Mouse (Mus musculus): ENCODE data around the gene Nfe2l2. TPM values are rescaled to one million over a fixed set of nuclear protein-coding genes. Genes with fewer than 3 reads are reported as not detected.

Nfe2l2 gene
- polyA plus RNA-seq, 1 experiment from 2014 or later, result 88.4 TPM

DNA sequence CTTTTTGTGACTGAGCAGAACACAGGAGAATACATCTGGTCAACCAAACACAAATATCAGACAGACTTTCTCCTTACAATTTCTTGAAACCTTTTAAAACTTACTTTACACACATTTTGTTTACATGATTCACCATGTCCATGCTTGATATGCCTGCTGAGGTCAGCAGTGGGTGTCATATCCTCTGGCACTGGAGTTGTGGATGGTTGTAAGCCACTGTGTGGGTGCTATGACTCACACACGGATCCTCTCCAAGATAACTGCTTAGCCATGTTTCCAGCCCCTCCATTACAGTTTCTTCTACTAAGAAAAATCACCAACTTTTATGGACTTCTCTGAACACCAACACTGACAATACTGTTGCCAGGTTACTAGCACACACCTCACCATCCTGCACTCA, 15.5 kb downstream of the Nfe2l2 start:
- Histone ChIP-seq H3K9me3 (ENCODE audit: control insufficient read depth, low read depth, low read length) (no peaks in the 10 kb centered on the region), H3K27me3 (ENCODE audit: control insufficient read depth, insufficient read depth, low read length) (no peaks in the 10 kb centered on the region), H3K36me3 (ENCODE audit: control insufficient read depth, insufficient read depth, low read length) (peaks cover 3% of the 10 kb centered on the region), H3K4me2 (replicated peaks; ENCODE audit: low read depth, low read length) (no peak overlapping the region), H3K4me3 (ENCODE audit: low read depth, low read length) (no peak overlapping the region), H3K4me1 (ENCODE audit: control insufficient read depth, insufficient read depth, low read length) (peaks cover 6% of the 10 kb centered on the region; the same call in 1 of the 2 replicates), H3K27ac (ENCODE audit: low read length) (no peak overlapping the region), H3K9ac (replicated peaks; ENCODE audit: low read depth, low read length) (no peak overlapping the region)
- 84% methylated on average over 1 of the region's 1 CpGs for WGBS
- ATAC-seq (ENCODE audit: insufficient number of reproducible peaks, insufficient read depth, low FRiP score, low read depth), result no peak

DNA sequence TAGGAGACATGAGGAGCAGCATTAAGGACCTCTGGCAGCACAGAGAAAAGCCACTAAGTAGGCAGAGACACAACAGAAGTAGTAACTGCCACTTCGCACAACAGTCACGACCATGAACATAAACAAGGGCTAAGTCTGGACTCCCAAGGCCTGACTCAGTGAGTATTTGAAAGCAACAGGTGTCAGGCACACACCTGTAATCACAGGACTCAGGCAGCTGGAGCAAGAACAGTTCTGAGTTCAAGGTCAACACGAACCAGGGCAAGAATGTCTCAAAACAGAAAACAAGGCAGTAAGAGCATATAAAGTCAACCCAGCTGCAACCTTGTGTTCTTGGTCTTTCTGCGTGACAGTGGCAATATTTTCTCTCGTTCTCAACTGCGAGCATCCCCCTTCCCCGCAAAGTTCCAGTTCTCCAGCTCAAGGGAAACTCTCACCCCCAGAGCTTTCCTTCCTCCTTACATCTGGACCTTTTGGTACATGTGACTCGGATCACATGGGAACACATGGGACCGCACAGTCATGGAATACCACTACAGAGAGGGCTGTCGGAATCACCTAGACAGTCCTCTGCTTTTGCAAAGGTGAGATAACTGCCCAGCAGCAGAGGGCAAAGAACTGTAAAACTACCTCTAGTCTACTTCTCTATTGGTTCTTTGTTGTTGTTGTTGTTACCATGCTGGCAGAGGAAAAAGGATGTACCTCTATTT, 17.2 kb downstream of the Nfe2l2 start:
- no peaks in the 10 kb centered on the region for H3K27me3 ChIP-seq (ENCODE audit: control insufficient read depth, insufficient read depth, low read length)
- no peak overlapping the region for H3K27ac ChIP-seq (ENCODE audit: low read length)
- no peak for ATAC-seq (ENCODE audit: insufficient number of reproducible peaks, insufficient read depth, low FRiP score, low read depth)
- peaks cover 2% of the 10 kb centered on the region for H3K36me3 ChIP-seq (ENCODE audit: control insufficient read depth, insufficient read depth, low read length)
- 87% methylated on average over 10 of the region's 10 CpGs for WGBS
- no peaks in the 10 kb centered on the region; the same call in 1 of the 2 replicates for H3K4me1 ChIP-seq (ENCODE audit: control insufficient read depth, insufficient read depth, low read length)
- H3K9ac ChIP-seq (replicated peaks; ENCODE audit: low read depth, low read length), result no peak overlapping the region
- H3K4me2 ChIP-seq (replicated peaks; ENCODE audit: low read depth, low read length), result no peak overlapping the region
- no peaks in the 10 kb centered on the region for H3K9me3 ChIP-seq (ENCODE audit: control insufficient read depth, low read depth, low read length)
- no peak overlapping the region for H3K4me3 ChIP-seq (ENCODE audit: low read depth, low read length)

DNA sequence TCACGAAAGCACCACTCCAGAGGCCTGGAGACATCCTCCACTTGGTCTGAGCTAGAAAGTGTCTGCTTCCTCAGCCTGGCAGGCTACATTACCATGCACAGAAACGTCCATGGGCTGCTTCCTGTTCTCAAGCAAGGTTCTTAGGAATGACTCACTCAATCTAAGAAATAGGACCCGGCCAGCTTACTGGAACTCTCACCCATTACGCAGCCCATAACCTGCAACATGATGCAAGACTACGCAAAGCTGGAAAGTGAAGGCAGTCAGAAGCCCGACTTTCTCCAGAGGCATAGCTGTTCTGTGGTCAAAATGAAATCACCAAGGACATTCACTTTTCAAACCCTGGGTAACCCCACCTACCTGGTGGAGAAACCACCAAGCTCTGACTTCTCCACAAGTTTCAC, 19.0 kb downstream of the Nfe2l2 start:
- Histone ChIP-seq H3K27me3 (ENCODE audit: control insufficient read depth, insufficient read depth, low read length) (no peaks in the 10 kb centered on the region), H3K9me3 (ENCODE audit: control insufficient read depth, low read depth, low read length) (no peaks in the 10 kb centered on the region), H3K27ac (ENCODE audit: low read length) (no peak overlapping the region), H3K9ac (replicated peaks; ENCODE audit: low read depth, low read length) (no peak overlapping the region), H3K4me1 (ENCODE audit: control insufficient read depth, insufficient read depth, low read length) (no peaks in the 10 kb centered on the region; the same call in 1 of the 2 replicates), H3K4me3 (ENCODE audit: low read depth, low read length) (no peak overlapping the region), H3K4me2 (replicated peaks; ENCODE audit: low read depth, low read length) (no peak overlapping the region), H3K36me3 (ENCODE audit: control insufficient read depth, insufficient read depth, low read length) (no peaks in the 10 kb centered on the region; the same call in 1 of the 2 replicates)
- 68% methylated on average over 6 of the region's 6 CpGs for WGBS
- ATAC-seq (ENCODE audit: insufficient number of reproducible peaks, insufficient read depth, low FRiP score, low read depth), result no peak

DNA sequence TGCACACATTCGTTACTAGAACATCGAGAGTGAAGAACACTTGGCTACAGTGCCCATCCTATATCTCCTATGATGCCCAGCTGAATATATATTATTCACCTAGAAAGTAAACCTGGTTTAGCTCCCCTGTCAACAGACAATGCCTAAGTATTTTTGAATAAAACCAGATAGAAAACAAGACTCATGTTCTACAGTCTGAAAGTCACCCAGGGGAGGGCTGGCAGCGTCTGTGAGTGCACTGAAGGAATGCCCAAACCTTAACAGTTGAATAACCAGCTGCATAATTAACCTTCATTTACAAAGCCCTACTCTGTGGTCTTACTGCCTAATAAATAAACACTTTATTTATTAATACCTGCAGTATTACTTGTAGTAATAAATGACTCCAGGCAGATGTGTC, 19.9 kb downstream of the Nfe2l2 start:
- H3K4me3 ChIP-seq (ENCODE audit: low read depth, low read length), result no peak overlapping the region
- WGBS, result 84% methylated on average over 3 of the region's 3 CpGs
- no peaks in the 10 kb centered on the region for H3K27me3 ChIP-seq (ENCODE audit: control insufficient read depth, insufficient read depth, low read length)
- H3K9me3 ChIP-seq (ENCODE audit: control insufficient read depth, low read depth, low read length), result no peaks in the 10 kb centered on the region
- H3K4me1 ChIP-seq (ENCODE audit: control insufficient read depth, insufficient read depth, low read length), result no peaks in the 10 kb centered on the region; the same call in 1 of the 2 replicates
- no peak overlapping the region for H3K9ac ChIP-seq (replicated peaks; ENCODE audit: low read depth, low read length)
- ATAC-seq (ENCODE audit: insufficient number of reproducible peaks, insufficient read depth, low FRiP score, low read depth), result no peak
- H3K36me3 ChIP-seq (ENCODE audit: control insufficient read depth, insufficient read depth, low read length), result no peaks in the 10 kb centered on the region; the same call in 1 of the 2 replicates
- no peak overlapping the region for H3K27ac ChIP-seq (ENCODE audit: low read length)
- no peak overlapping the region for H3K4me2 ChIP-seq (replicated peaks; ENCODE audit: low read depth, low read length)

DNA sequence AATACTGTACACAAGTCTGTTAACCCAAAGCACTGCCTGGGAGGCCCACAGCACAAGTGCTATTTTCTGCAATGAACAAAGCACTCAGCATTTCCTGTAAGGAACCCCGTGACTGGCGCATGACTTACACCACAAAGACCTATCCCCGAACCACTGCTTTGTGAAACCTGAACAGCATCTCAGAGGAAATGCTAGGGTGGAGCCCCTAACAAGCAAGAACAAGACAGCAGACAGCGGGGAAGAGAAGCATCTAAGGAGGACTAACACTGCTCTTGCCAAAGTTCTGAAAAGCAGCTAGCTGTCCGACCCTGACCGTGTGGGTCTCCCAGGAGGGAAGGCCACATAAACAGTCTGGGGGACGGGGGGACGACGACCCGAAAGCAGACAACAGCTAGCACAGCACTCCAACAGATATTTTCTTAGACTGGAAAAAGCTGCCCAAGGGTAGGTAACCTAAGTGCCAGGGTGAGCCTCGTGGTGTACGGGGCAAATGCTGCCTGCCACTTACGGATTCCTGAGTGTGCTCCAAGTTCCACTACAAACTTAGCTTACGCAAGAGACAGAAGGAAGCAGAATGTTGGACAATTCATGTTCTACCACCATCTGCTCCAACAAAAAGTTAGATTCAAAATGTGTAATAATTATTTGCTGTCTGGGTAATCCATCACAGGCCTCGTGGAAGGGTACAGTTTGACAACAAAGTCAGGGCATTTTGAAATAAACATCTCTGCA, 21.3 kb downstream of the Nfe2l2 start:
- Histone ChIP-seq H3K9ac (replicated peaks; ENCODE audit: low read depth, low read length) (no peak overlapping the region), H3K27ac (ENCODE audit: low read length) (peak overlapping the region; percentile 71), H3K4me1 (ENCODE audit: control insufficient read depth, insufficient read depth, low read length) (no peaks in the 10 kb centered on the region; the same call in 1 of the 2 replicates), H3K27me3 (ENCODE audit: control insufficient read depth, insufficient read depth, low read length) (no peaks in the 10 kb centered on the region), H3K4me3 (ENCODE audit: low read depth, low read length) (no peak overlapping the region), H3K36me3 (ENCODE audit: control insufficient read depth, insufficient read depth, low read length) (peaks cover 10% of the 10 kb centered on the region; the same call in 1 of the 2 replicates), H3K9me3 (ENCODE audit: control insufficient read depth, low read depth, low read length) (no peaks in the 10 kb centered on the region), H3K4me2 (replicated peaks; ENCODE audit: low read depth, low read length) (no peak overlapping the region)
- ATAC-seq (ENCODE audit: insufficient number of reproducible peaks, insufficient read depth, low FRiP score, low read depth), result peak; percentile 19; the same call in 1 of the 2 replicates
- 51% methylated on average over 15 of the region's 15 CpGs for WGBS

DNA sequence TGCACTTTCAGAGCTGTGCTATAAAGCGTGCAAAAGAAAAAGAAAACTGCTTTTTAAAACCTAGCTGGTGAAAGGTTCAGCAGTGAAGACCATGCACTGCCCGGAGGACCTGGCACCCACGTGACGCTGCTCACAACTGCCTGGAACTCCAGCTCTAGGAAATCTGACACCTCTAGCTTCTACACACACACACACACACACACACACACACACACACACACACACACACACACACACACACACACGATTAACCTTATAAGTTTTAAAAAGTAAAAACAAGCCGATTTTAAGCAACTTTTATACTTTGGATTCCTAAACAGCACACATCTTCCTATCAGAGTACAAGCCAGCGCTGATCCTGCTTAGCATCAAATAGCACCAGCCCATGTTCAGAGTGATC, 23.0 kb downstream of the Nfe2l2 start:
- Histone ChIP-seq H3K27ac (ENCODE audit: low read length) (no peak overlapping the region), H3K4me2 (replicated peaks; ENCODE audit: low read depth, low read length) (no peak overlapping the region), H3K9me3 (ENCODE audit: control insufficient read depth, low read depth, low read length) (no peaks in the 10 kb centered on the region), H3K36me3 (ENCODE audit: control insufficient read depth, insufficient read depth, low read length) (peaks cover 20% of the 10 kb centered on the region), H3K27me3 (ENCODE audit: control insufficient read depth, insufficient read depth, low read length) (no peaks in the 10 kb centered on the region), H3K4me3 (ENCODE audit: low read depth, low read length) (no peak overlapping the region), H3K4me1 (ENCODE audit: control insufficient read depth, insufficient read depth, low read length) (no peaks in the 10 kb centered on the region; the same call in 1 of the 2 replicates), H3K9ac (replicated peaks; ENCODE audit: low read depth, low read length) (no peak overlapping the region)
- no peak for ATAC-seq (ENCODE audit: insufficient number of reproducible peaks, insufficient read depth, low FRiP score, low read depth)
- 35% methylated on average over 7 of the region's 7 CpGs for whole genome bisulfite sequencing

DNA sequence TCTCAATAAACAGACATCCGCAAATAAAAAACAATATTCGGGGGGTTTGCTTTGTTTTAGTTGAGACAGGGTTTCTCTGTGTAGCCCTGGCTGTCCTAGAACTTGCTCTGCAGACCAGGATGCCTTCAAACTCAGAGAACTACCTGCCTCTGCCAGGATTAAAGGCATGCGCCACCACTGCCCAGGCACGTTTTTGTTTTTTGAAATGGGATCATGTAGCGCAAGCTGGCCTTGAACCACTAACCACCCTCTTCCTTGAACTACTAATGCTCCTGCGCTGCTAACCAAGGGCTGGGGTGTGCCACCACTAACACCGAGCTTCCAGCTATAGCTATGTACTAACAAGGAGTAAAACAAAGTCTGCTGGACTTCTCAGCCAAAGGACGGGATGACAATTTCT, 24.5 kb downstream of the Nfe2l2 start:
- no peak overlapping the region for H3K4me2 ChIP-seq (replicated peaks; ENCODE audit: low read depth, low read length)
- H3K9me3 ChIP-seq (ENCODE audit: control insufficient read depth, low read depth, low read length), result no peaks in the 10 kb centered on the region
- no peak overlapping the region for H3K9ac ChIP-seq (replicated peaks; ENCODE audit: low read depth, low read length)
- H3K36me3 ChIP-seq (ENCODE audit: control insufficient read depth, insufficient read depth, low read length), result peaks cover 28% of the 10 kb centered on the region
- no peak for ATAC-seq (ENCODE audit: insufficient number of reproducible peaks, insufficient read depth, low FRiP score, low read depth)
- H3K27ac ChIP-seq (ENCODE audit: low read length), result no peak overlapping the region
- H3K4me3 ChIP-seq (ENCODE audit: low read depth, low read length), result no peak overlapping the region
- no peaks in the 10 kb centered on the region for H3K27me3 ChIP-seq (ENCODE audit: control insufficient read depth, insufficient read depth, low read length)
- no peaks in the 10 kb centered on the region for H3K4me1 ChIP-seq (ENCODE audit: control insufficient read depth, insufficient read depth, low read length)
- 85% methylated on average over 8 of the region's 8 CpGs for WGBS

DNA sequence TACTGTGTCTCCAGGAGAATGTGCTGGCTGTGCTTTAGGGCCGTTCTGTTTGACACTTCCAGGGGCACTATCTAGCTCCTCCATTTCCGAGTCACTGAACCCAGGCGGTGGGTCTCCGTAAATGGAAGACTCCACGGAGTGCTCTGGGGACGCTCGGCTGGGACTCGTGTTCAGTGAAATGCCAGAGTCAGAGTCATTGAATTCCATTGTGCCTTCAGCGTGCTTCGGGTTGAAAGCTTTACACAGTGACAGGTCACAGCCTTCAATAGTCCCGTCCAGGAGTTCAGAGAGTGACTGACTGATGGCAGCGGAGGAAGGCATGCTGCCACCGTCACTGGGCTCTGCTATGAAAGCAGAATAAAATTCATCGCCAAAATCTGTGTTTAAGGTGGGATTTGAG, 27.9 kb downstream of the Nfe2l2 start:
- H3K4me1 ChIP-seq (ENCODE audit: control insufficient read depth, insufficient read depth, low read length), result no peaks in the 10 kb centered on the region
- WGBS, result 87% methylated on average over 14 of the region's 14 CpGs
- H3K27me3 ChIP-seq (ENCODE audit: control insufficient read depth, insufficient read depth, low read length), result no peaks in the 10 kb centered on the region
- ATAC-seq (ENCODE audit: insufficient number of reproducible peaks, insufficient read depth, low FRiP score, low read depth), result no peak
- H3K4me3 ChIP-seq (ENCODE audit: low read depth, low read length), result no peak overlapping the region
- no peaks in the 10 kb centered on the region for H3K9me3 ChIP-seq (ENCODE audit: control insufficient read depth, low read depth, low read length)
- H3K27ac ChIP-seq (ENCODE audit: low read length), result no peak overlapping the region
- no peak overlapping the region for H3K4me2 ChIP-seq (replicated peaks; ENCODE audit: low read depth, low read length)
- peaks cover 31% of the 10 kb centered on the region for H3K36me3 ChIP-seq (ENCODE audit: control insufficient read depth, insufficient read depth, low read length)
- H3K9ac ChIP-seq (replicated peaks; ENCODE audit: low read depth, low read length), result no peak overlapping the region
